Mouse (Mus musculus) testis, adult 2 months (tissue): ENCODE measurements around the gene Kcnf1.

ENCODE experiments used
- CTCF ChIP-seq: fragments of 200-500 bp; IDR thresholded peaks from 2 replicates; pipeline ENCODE4 v1.5.1; 2012; ENCODE audit warnings: low read depth, mild to moderate bottlenecking, inconsistent platforms, low read length, moderate library complexity; ENCODE audit not compliant: control insufficient read depth, insufficient read depth, insufficient replicate concordance
- POLR2A ChIP-seq: fragments of 200-500 bp; IDR thresholded peaks from 2 replicates; pipeline ENCODE4 v1.6.1; 2012; ENCODE audit warnings: low read depth, mild to moderate bottlenecking, inconsistent platforms, low read length, moderate library complexity; ENCODE audit not compliant: control insufficient read depth

- TF ChIP-seq CTCF (no peak), POLR2A (no peak)
Observed at GRCm38 (mm10) chr12:17223050-17223449, 46.4 kb upstream of the Kcnf1 start.
